Mouse (Mus musculus) ES-Bruce4 (cell line): ENCODE data around the gene Atl3. TPM values are rescaled to one million over a fixed set of nuclear protein-coding genes. Genes with fewer than 3 reads are reported as not detected.
A peak's percentile ranks its signal among the peaks of the same experiment; 100 is the strongest.

Experiments used
- H3K27ac ChIP-seq: 2 replicates; pipeline ENCODE4 v1.5.1; 2012; ENCODE audit warnings: low read length, inconsistent platforms; ENCODE audit not compliant: insufficient read depth
- H3K27me3 ChIP-seq: 2 replicates; pipeline ENCODE4 v1.6.1; 2012; ENCODE audit warnings: mild to moderate bottlenecking, low read length, inconsistent platforms; ENCODE audit not compliant: control insufficient read depth, poor library complexity, insufficient read depth, severe bottlenecking
- H3K36me3 ChIP-seq: 2 replicates; pipeline ENCODE4 v1.6.1; 2012; ENCODE audit warnings: inconsistent platforms, mild to moderate bottlenecking, low read length, moderate library complexity; ENCODE audit not compliant: control insufficient read depth, poor library complexity, insufficient read depth, severe bottlenecking
- H3K4me1 ChIP-seq: one replicate; pipeline ENCODE4 v1.8.1; 2011; ENCODE audit warnings: low read length; ENCODE audit not compliant: control insufficient read depth, insufficient read depth
- H3K4me3 ChIP-seq: 2 replicates; pipeline ENCODE4 v1.5.1; 2011; ENCODE audit warnings: low read depth, mild to moderate bottlenecking, low read length
- H3K9ac ChIP-seq: 2 replicates; pipeline ENCODE4 v1.6.1; 2012; ENCODE audit warnings: low read depth, mild to moderate bottlenecking, inconsistent platforms; ENCODE audit not compliant: poor library complexity, severe bottlenecking
- H3K9me3 ChIP-seq: replicated peaks from 2 replicates; pipeline ENCODE4 v1.6.1; 2012; ENCODE audit warnings: mild to moderate bottlenecking, low read length, inconsistent platforms; ENCODE audit not compliant: control insufficient read depth, poor library complexity, insufficient read depth, severe bottlenecking
- CTCF ChIP-seq: IDR thresholded peaks from one replicate; pipeline ENCODE4 v1.8.1; 2011; ENCODE audit warnings: low read depth, low read length
- EP300 ChIP-seq: IDR thresholded peaks from 2 replicates; pipeline ENCODE4 v1.6.1; 2011; ENCODE audit warnings: low read depth, low read length; ENCODE audit not compliant: insufficient read depth
- POLR2A ChIP-seq: IDR thresholded peaks from one replicate; pipeline ENCODE4 v1.8.1; 2011; ENCODE audit warnings: low read length; ENCODE audit not compliant: insufficient read depth
- polyA plus RNA-seq: library from polyadenylated mRNA; stranded (reverse); fragments of >200 nt; gene quantifications from 2 replicates; pipeline ENCODE4 v1.2.4, GENCODE M21; 2011; ENCODE audit warnings: low read depth; ENCODE audit not compliant: missing spikeins, insufficient read depth, insufficient read length

Gene Atl3
- polyA plus RNA-seq, 1 experiment, result 53.5 TPM

- Histone ChIP-seq H3K36me3 (no peaks in the 10 kb centered on the region), H3K9ac (no peak overlapping the region), H3K9me3 (no peaks in the 10 kb centered on the region), H3K4me3 (no peak overlapping the region), H3K27me3 (no peaks in the 10 kb centered on the region), H3K4me1 (no peaks in the 10 kb centered on the region), H3K27ac (no peak overlapping the region)
- TF ChIP-seq EP300 (no peak), POLR2A (no peak), CTCF (no peak)
Observed at GRCm38 (mm10) chr19:7467915-7468314, 25.9 kb upstream of the Atl3 start.

GRCm38 (mm10) chr19:7470643-7471042, 23.2 kb upstream of the Atl3 start:
- Histone ChIP-seq H3K36me3 (peaks cover 3% of the 10 kb centered on the region; the same call in 1 of the 2 replicates), H3K27ac (no peak overlapping the region), H3K27me3 (no peaks in the 10 kb centered on the region), H3K4me3 (no peak overlapping the region), H3K9me3 (no peaks in the 10 kb centered on the region), H3K4me1 (no peaks in the 10 kb centered on the region), H3K9ac (no peak overlapping the region)
- no peak for TF ChIP-seq EP300
- no peak for TF ChIP-seq CTCF

GRCm38 (mm10) chr19:7479751-7480248, 14.0 kb upstream of the Atl3 start:
- Histone ChIP-seq H3K4me3 (no peak overlapping the region), H3K9ac (no peak overlapping the region), H3K4me1 (no peaks in the 10 kb centered on the region), H3K27me3 (no peaks in the 10 kb centered on the region), H3K9me3 (no peaks in the 10 kb centered on the region), H3K36me3 (peaks cover 3% of the 10 kb centered on the region; the same call in 1 of the 2 replicates), H3K27ac (no peak overlapping the region)
- TF ChIP-seq POLR2A (no peak), EP300 (no peak), CTCF (no peak)

- H3K4me1 ChIP-seq, result no peaks in the 10 kb centered on the region
- peak overlapping the region; percentile 89 for H3K9ac ChIP-seq
- 0 out of 2 replicates have a peak, but pooled peaks cover 3% of the 10 kb centered on the region for H3K36me3 ChIP-seq
- H3K27me3 ChIP-seq, result no peaks in the 10 kb centered on the region
- peak overlapping the region; percentile 81 for H3K4me3 ChIP-seq
- H3K9me3 ChIP-seq, result no peaks in the 10 kb centered on the region
- TF ChIP-seq CTCF (no peak), POLR2A (no peak), EP300 (no peak)
- peak overlapping the region; percentile 76 for H3K27ac ChIP-seq
Observed at GRCm38 (mm10) chr19:7481541-7482265, 12.1 kb upstream of the Atl3 start.

GRCm38 (mm10) chr19:7482266-7482598, 11.6 kb upstream of the Atl3 start:
- no peak for TF ChIP-seq CTCF
- no peak for TF ChIP-seq EP300
- no peak for TF ChIP-seq POLR2A
- no peaks in the 10 kb centered on the region for H3K27me3 ChIP-seq
- H3K27ac ChIP-seq, result peak overlapping the region; percentile 58; the same call in 1 of the 2 replicates
- no peaks in the 10 kb centered on the region for H3K4me1 ChIP-seq
- H3K9me3 ChIP-seq, result no peaks in the 10 kb centered on the region
- no peaks in the 10 kb centered on the region for H3K36me3 ChIP-seq
- peak overlapping the region; percentile 89 for H3K9ac ChIP-seq
- H3K4me3 ChIP-seq, result peak overlapping the region; percentile 88

GRCm38 (mm10) chr19:7482599-7483511, 11.0 kb upstream of the Atl3 start, which contains the start of gene Rtn3:
TSS of gene Rtn3 (minus strand) at chr19:7483281.
- no peaks in the 10 kb centered on the region for H3K36me3 ChIP-seq
- no peaks in the 10 kb centered on the region for H3K9me3 ChIP-seq
- H3K27me3 ChIP-seq, result no peaks in the 10 kb centered on the region
- H3K4me3 ChIP-seq, result peak within 1 kb of the TSS; percentile 88
- H3K4me1 ChIP-seq, result no peaks in the 10 kb centered on the region
- H3K9ac ChIP-seq, result peak within 1 kb of the TSS; percentile 89
- peak; percentile 95 for TF ChIP-seq POLR2A
- no peak for TF ChIP-seq EP300
- TF ChIP-seq CTCF, result no peak
- H3K27ac ChIP-seq, result peak within 1 kb of the TSS; percentile 58
